Mouse (Mus musculus): ENCODE data around the gene Hoxd3.

Hoxd3 gene

GRCm38 (mm10) chr2:74693432-74693827, 18.3 kb upstream of the Hoxd3 start:
- no peak for DNase-seq

- DNase-seq: peak; percentile 79
Observed at GRCm38 (mm10) chr2:74694066-74694465, 17.7 kb upstream of the Hoxd3 start.

DNA sequence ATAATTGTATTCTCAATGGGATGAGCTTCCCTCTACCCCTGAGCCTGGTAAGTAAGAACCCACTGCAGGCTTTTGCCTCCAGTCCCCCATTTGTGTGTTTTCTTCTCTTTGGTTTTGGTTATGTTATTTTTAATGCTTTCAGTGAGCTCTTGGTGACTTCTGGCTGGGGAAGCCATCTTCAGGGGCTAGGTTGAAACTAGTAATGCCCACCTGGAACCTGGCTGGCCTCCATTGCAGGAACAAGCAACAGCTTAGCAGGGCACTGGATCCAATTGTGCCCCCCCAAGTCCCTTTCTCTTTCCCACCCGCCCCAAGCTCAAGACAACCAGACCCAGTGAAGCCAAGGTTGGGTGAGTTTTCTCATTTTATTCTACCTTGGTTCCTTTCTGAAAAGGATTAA, 16.3 kb upstream of the Hoxd3 start:
- DNase-seq: no peak

DNA sequence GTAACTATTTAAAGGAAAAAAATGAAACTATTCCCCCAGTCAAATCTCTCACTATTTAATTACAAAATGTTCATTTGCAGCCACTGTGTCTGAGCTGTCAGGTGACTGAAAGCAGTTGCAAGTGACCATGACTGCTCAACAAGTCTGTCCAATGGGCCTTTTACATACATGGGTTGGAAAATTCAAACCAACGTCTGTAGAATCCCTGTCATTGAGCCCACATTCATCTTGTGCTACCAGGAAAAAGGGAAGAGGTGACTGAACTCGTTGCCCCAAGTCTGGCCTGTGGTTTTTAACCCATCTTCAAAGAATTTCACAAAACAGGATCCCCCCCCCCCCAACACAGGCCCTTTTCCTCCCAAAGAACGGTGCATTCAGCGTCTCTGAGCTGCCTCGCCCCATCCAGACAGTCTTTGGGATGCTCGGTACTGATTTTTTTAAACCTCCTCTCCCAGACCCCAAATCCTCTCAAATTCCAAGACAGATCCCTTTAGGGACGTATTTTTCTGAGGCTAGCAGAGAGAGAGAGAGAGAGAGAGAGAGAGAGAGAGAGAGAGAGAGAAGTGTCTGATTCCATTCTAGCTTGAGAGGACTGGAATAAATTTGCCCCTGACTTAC, 15.8 kb upstream of the Hoxd3 start:
- DNase-seq: no peak

- DNase-seq: peak; percentile 64
Observed at GRCm38 (mm10) chr2:74696442-74697335, 15.0 kb upstream of the Hoxd3 start.

- DNase-seq: peak; percentile 86
Observed at GRCm38 (mm10) chr2:74697567-74698121, 14.1 kb upstream of the Hoxd3 start, which contains the start of gene Hoxd9. Gene Hoxd9 (plus strand): TSS chr2:74697727.

DNA sequence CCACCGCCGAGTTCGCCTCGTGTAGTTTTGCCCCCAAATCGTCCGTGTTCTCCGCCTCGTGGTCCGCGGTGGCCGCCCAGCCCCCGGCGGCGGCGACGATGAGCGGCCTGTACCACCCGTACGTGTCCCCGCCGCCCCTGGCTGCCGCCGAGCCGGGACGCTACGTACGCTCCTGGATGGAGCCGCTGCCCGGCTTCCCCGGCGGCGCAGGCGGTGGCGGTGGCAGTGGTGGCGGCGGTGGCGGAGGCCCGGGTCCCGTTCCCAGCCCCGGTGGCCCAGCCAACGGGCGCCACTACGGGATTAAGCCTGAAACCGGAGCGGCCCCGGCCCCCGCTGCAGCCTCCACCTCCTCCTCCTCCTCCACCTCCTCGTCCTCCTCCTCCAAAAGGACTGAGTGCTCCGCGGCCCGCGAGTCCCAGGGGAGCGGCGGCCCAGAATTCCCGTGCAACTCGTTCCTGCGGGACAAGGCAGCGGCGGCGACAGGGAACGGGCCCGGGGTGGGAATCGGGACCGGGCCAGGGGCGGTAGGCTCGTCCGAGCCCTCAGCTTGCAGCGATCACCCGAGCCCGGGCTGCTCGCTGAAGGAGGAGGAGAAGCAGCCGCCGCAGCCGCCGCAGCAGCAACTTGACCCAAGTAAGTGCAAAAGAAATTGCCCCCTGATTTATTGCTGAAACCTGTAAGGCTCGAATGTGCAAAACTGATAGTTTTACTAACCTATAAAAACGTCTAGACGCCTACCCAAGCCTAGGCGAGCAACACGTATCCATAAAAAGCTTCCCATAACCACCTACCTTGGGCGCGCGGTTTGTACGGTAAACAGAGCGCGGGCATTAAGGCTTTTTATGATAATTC, 13.3 kb upstream of the Hoxd3 start:
- peak; percentile 66 for DNase-seq

- peak; percentile 57 for DNase-seq
Observed at GRCm38 (mm10) chr2:74699053-74699430, 12.7 kb upstream of the Hoxd3 start.

- peak; percentile 53 for DNase-seq
Observed at GRCm38 (mm10) chr2:74699664-74700545, 11.8 kb upstream of the Hoxd3 start.

GRCm38 (mm10) chr2:74700546-74701112, 11.1 kb upstream of the Hoxd3 start:
- peak; percentile 69 for DNase-seq

- peak; percentile 90 for DNase-seq
Observed at GRCm38 (mm10) chr2:74701949-74702819, 9.5 kb upstream of the Hoxd3 start.

GRCm38 (mm10) chr2:74702820-74703219, 8.9 kb upstream of the Hoxd3 start:
- no peak for DNase-seq

DNA sequence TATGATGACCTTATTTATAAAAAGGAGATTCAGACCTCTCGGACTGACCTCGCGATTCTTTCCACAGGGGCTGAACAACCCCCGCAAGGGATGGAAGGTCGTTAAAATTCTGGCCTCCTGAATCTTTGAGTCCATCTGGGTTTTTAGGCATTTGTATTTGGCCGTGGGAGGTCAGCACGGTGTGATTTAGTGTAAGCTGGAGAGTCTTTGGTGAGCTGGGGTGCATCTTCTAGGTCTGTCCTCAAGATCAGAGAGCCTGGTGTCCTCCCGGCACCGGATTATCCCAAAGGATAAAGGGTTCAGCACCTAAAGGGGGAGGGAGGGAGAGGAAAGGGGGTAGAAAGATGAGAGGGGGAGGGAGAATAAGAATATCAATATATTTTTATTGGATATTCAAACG, 8.4 kb upstream of the Hoxd3 start:
- DNase-seq: no peak

DNA sequence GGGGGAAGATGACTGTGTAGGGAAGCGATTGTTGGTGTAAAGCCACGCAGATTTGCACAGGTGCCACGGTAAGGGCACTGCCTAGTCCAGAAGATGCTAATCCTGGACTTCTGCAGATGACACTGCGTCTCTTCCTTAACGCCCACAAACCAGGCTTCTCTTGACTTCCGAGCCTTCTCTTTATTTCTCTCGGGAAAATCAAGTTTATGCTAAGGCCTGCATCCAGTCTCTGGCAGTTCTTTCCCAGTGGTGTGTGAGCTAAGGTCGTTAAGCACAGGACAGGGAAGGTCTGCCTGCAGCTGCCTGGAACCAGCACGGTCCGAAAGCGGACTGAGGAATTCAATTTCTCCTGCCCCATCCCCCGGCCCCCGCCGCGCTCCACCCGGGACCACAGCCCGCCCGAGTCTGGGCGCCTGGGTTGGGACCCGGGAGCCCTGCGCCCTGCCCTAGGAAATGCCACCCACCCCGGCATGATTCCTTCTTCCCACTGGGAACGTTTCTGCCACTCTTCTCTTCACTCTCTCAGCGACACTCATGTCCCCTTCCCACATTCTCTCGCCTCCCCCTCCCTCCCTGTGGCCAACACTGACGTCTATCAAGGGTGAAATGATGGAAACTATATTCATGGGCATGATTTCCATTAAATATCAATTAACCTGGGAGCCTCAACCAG, 7.9 kb upstream of the Hoxd3 start:
- peak; percentile 83 for DNase-seq

DNA sequence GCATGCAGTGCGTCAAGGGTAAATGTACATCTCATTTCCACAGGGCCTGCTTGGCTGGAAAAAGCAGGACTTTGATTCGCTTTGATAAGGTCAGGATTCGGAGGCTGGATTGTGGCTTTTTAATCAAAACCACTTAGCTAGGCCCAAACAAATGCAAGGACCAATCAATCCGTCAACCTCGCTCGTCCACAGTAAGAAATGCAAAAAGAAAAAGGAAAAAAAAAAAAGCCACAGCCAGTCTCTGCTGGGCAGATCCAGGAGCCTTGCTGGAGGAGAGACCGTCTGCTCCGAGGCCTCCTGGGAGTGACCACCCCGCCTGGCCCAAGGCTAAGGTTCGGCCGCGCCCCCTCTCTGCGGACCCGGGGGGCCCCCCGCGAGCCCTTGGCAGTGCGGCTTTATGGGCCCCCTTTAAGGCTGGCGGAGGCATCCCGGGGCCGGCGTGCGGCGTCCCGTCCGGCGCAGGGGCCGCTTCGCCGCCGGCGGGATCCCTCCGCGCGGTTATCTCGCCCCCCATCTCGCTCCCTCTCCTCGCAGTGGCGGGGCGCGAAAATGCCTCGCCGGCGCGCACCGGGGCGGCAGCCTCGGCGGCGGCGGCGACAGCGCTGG, 7.2 kb upstream of the Hoxd3 start, which contains the start of gene Hoxd8:
Gene Hoxd8, plus strand, starts transcription at position 223 of the 606 bp plus-strand sequence.
- peak; percentile 89 for DNase-seq

GRCm38 (mm10) chr2:74704999-74705466, 6.7 kb upstream of the Hoxd3 start:
- peak; percentile 65 for DNase-seq

DNA sequence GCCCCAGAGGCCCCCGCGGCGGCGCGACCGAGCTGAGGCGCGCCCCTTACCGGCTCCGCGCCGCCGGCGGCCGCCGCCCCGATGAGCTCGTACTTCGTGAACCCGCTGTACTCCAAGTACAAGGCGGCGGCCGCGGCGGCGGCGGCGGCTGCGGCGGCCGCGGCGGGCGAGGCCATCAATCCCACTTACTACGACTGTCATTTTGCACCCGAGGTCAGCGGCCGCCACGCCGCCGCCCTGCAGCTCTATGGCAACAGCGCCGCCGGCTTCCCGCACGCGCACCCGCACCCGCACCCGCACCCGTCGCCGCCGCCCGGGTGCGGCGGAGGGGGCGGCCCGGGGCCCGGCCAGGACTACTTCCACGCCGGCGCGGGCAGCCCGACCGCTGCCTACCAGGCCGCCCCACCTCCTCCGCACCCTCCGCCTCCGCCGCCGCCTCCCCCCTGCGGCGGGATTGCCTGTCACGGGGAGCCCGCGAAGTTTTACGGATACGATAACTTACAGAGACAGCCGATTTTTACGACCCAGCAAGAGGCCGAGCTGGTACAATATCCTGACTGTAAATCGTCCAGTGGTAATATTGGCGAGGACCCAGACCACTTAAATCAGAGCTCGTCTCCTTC, 6.1 kb upstream of the Hoxd3 start:
- DNase-seq: peak; percentile 75

DNA sequence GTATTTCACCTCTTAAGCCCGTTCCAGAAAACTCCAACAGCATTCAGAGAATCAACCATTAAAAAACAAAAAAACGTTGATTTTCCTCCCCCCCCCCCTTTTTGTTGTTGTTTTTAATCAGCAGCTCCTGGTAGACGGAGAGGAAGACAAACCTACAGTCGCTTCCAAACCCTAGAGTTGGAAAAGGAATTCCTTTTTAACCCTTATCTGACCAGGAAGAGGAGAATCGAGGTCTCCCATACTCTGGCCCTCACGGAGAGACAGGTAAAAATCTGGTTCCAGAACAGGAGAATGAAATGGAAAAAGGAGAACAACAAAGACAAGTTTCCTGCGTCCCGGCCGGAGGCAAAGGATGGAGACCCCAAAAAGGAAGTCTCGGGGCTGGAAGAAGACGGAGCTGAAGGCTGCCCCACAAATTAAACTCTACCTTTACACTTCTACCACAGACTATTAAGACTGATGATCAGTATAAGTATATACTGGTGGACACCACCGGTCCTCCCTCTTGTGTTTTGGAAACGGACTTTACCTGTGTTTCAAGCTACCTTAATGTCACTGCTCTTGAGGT, 5.2 kb upstream of the Hoxd3 start:
- peak; percentile 18 for DNase-seq
